Mouse (Mus musculus) E14TG2a.4 (cell line): ENCODE data around the gene Surf6.

Source experiments
- CTCF ChIP-seq: conservative IDR thresholded peaks from 2 replicates; pipeline ENCODE4 v1.5.1; 2014; ENCODE audit warnings: low read length
- NANOG ChIP-seq: IDR thresholded peaks from 2 replicates; pipeline ENCODE4 v1.6.1; 2014; ENCODE audit warnings: borderline replicate concordance, low read length, mixed read lengths
- POU5F1 ChIP-seq: IDR thresholded peaks from 2 replicates; pipeline ENCODE4 v1.6.1; 2014; ENCODE audit warnings: low read length, borderline replicate concordance

- TF ChIP-seq CTCF = no peak
- no peak for TF ChIP-seq POU5F1
- TF ChIP-seq NANOG = no peak
Measured at GRCm38 (mm10) chr2:26950411-26950810, 47.7 kb upstream of the Surf6 start.
